Mouse (Mus musculus): ENCODE measurements around the gene B230307C23Rik.

- TF ChIP-seq CTCF (IDR thresholded peaks at IDR 0.05; ENCODE audit: borderline replicate concordance, insufficient read depth, low read length) = no peak
- no peak for TF ChIP-seq POLR2A (IDR thresholded peaks at IDR 0.05; ENCODE audit: low read depth, low read length)
Measured at GRCm38 (mm10) chr16:97957626-97958025, 39.5 kb upstream of the B230307C23Rik start.

Measured in embryonic fibroblast, embryonic 13.5 days (primary cell).